Mouse (Mus musculus) adrenal gland, postnatal 10 days (tissue): ENCODE data around the gene Olfr1167. TPM values are rescaled to one million over a fixed set of nuclear protein-coding genes. Genes with fewer than 3 reads are reported as not detected.
"Not testable (repeated sequence)": the region's sequence is repeated elsewhere in the genome, so short reads cannot be mapped to it uniquely, and the experiment has no call there.

Experiments
- DNase-seq: peaks from one replicate; pipeline ENCODE4 v3.0.0; 2021; ENCODE audit warnings: mixed read lengths
- long read RNA-seq, 2 experiments: library from polyadenylated mRNA; stranded (forward); transcript quantifications; one replicate each; pipeline ENCODE4 v2.0.0; 2021
- total RNA-seq, 2 experiments: library from RNA; stranded (reverse); gene quantifications; 2 replicates each; pipeline ENCODE4 v1.2.3; 2021

Olfr1167 gene
- total RNA-seq, result not detected
- long read RNA-seq, experiment 1, result 0 reads
- long read RNA-seq, experiment 2, result 0 reads

DNA sequence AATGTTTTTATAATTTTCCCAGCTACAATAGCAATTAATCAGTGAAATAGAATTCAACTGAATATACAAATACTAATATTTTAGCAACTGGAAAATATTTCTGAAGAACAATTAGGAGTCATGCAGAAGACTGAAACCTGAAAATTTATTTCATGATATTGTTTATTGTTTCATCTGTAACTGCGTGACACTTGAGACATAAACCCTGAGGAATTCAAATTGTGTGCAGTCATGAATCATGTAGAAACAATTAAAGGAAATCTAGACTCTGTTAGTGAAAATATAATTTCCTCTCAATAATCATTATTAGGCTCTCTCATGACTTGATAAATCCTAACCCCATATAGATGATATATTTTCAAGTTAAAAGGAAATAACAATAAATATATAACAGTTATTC lies at the start of gene Olfr1167:
Olfr1167 (minus strand) TSS at position 101 of the 400 bp plus-strand sequence.
- DNase-seq, result not testable (repeated sequence)

DNA sequence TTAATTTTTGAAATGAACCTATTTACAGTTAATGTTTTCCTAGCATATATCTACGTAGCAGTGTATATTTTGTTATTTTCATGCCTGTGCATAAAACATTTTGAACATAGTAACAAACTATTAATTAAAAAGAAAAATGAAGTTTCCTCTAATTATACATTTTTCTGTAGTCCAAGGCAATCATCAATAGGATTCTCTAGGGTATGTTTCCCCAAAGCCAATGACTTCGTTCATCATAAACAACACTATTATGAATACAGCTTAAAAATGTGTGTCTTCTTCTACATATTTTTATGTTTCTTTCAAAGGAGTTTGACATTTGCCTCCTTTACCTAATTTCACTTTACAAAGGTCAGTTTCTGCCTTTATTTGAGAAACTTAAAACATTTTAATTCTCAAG lies 26.6 kb upstream of the Olfr1167 start, which contains the start of gene Olfr1168:
Olfr1168 (plus strand) TSS at position 301 of the 400 bp plus-strand sequence.
- DNase-seq, result no peak

DNA sequence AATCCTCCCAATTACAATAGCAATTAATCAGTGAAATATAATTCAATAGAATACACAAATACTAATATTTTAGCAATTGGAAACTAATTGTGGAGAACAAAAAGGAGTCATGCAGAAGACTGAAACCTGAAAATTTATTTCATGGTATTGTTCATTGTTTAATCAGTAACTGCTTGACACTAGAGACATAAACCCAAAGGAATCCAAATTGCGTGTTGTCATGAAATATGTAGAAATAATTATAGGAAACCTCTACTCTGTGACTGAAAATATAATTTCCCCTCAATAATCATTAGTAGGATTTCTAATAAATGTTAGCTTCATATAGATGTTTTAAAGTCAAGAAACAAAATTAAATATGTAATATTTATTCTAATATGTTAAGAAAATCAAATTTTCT lies 26.8 kb downstream of the Olfr1167 start, which contains the start of gene Olfr1166:
Olfr1166 (minus strand) TSS at position 101 of the 400 bp plus-strand sequence.
- no peak for DNase-seq

Other genes starting within 250 kb of the Olfr1167 start
- gene Olfr1155, start 210.1 kb downstream of the Olfr1167 start, total RNA-seq, result not detected
- not detected for gene Olfr1156, start 202.1 kb downstream of the Olfr1167 start, total RNA-seq
- not detected for gene Olfr1157, start 186.9 kb downstream of the Olfr1167 start, total RNA-seq
- not detected for gene Olfr74, start 180.5 kb downstream of the Olfr1167 start, total RNA-seq
- not detected for gene Olfr1158, start 165.1 kb downstream of the Olfr1167 start, total RNA-seq
- not detected for gene Olfr1160, start 146.9 kb downstream of the Olfr1167 start, total RNA-seq
- not detected for gene Olfr1161, start 132.4 kb downstream of the Olfr1167 start, total RNA-seq
- gene Olfr73, start 117.5 kb downstream of the Olfr1167 start, total RNA-seq, result not detected
- not detected for gene Olfr1162, start 104.1 kb downstream of the Olfr1167 start, total RNA-seq
- not detected for gene Olfr1163, start 83.4 kb downstream of the Olfr1167 start, total RNA-seq
- not detected for gene Olfr1164, start 61.2 kb downstream of the Olfr1167 start, total RNA-seq
- gene Olfr1166, start 26.9 kb downstream of the Olfr1167 start, total RNA-seq, result not detected
- gene Olfr1168, start 26.7 kb upstream of the Olfr1167 start, total RNA-seq, result not detected
- gene Olfr1170, start 73.1 kb upstream of the Olfr1167 start, total RNA-seq, result not detected
- gene Olfr1173, start 124.7 kb upstream of the Olfr1167 start, total RNA-seq, result not detected
- gene Olfr1174-ps, start 159.9 kb upstream of the Olfr1167 start, total RNA-seq, result not detected
- gene Olfr1175-ps, start 172.0 kb upstream of the Olfr1167 start, total RNA-seq, result not detected
- gene Olfr1176, start 181.5 kb upstream of the Olfr1167 start, total RNA-seq, result not detected
- gene Olfr1177-ps, start 191.3 kb upstream of the Olfr1167 start, total RNA-seq, result not detected
- not detected for gene Olfr1178, start 231.9 kb upstream of the Olfr1167 start, total RNA-seq